Mouse (Mus musculus) right cerebral cortex, postnatal 10 days (tissue): ENCODE results near the gene Tns2.
"Not testable (repeated sequence)": the region's sequence is repeated elsewhere in the genome, so short reads cannot be mapped to it uniquely, and the experiment has no call there.

ENCODE experiments used
- DNase-seq, 2 experiments: peaks; one replicate each; pipeline ENCODE4 v3.0.0; 2021; ENCODE audit warnings: low spot score in 2 of 2

The Tns2 gene

DNA sequence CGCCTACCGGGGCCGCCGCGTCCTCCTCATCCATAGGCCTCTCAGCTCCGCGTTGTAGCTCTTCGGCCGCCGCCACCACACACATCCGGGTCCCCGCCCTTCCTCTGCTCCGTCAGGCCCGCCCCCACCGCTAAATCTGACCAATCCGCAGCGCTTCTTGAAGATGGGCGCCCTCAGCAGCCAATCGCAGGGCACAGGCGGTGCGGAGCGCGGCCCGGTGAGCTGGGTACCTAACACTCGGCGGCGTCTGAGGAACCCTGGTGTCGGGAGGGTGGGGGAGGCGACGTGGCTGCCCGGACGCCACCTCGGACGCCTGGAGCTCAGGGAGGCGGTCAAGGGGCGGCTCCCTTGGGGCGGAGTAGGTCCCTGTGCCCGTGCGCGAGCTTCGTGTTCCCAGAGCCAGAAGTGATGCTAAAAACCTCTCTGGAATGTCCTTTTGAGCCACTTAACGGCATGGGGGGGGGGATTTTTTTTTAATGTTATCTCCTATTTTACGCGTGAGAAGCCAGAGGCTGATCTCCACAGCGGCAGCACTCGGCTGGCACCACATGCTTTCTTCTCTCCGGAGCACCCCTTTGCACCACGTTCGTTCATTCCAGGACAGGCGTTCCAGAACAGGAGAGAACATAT, 36.0 kb downstream of the Tns2 start, which contains the start of gene Spryd3:
TSS of gene Spryd3 (minus strand) at position 106 of the 630 bp plus-strand sequence.
- peak; percentile 97 to 98 for DNase-seq

DNA sequence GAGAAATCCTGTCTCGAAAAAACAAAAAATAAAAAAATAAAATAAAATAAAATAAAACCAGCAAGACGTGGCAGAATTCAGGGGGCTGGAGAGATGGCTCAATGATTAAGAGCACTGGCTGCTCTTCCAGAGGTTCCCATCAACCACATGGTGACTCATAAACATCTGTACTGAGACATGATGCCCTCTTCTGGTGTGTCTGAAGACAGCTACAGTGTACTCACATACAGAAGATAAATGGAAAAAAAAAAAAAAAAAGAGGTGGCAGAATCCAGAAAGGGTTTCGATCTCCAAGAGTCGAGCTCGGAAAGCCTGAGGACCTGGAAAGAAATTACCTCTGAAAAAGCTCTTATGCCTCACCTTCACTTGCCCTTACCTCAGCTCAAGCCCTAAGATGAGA, 40.9 kb downstream of the Tns2 start:
- DNase-seq = no peak

DNA sequence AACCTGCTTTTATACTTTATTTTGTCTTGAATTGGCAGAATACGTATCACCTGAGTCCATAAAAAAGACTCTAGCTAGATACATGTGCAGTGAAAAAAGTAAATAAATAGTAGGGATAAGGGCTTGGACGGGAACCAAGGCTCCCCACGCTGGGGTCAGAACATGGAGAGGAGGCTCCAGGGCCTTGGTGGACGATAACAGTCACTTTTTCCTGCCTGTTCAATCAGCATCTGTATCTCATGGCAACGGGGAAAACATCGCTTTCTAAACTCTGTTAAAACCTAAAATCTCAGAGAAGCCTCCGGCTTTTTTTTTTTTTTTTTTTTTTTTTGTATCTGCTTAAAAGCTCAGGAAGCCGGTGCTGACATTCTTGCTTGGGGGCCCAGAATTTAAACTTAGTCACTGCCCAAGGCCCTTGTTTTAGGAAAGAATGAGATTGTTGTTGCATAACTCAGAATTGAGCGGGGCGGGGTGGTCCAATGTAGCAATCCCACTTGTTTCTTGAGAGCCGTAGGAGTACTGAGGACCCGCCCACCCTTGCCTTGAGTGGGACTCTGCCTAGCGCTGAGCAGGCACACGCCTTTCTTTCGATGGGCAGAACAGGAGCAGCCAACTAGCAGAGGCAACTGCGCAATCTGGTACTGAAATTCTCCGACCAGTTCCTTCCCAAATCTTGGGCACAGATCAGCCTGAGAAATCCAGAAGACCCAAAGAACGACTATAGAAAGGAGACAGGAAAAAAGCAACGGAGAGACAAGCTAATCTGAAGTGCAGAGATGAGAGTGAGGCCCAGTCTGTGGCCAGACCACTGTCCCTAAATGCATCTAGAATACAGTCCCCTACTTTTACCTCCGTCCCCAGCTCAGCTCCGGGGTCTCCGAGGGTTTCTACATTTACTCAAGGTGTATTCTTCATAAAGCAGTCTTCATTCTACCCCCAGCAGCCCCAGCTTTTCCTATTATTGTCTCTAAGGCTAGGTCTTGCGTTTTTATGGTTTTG, 43.0 kb downstream of the Tns2 start:
- DNase-seq = no peak

DNA sequence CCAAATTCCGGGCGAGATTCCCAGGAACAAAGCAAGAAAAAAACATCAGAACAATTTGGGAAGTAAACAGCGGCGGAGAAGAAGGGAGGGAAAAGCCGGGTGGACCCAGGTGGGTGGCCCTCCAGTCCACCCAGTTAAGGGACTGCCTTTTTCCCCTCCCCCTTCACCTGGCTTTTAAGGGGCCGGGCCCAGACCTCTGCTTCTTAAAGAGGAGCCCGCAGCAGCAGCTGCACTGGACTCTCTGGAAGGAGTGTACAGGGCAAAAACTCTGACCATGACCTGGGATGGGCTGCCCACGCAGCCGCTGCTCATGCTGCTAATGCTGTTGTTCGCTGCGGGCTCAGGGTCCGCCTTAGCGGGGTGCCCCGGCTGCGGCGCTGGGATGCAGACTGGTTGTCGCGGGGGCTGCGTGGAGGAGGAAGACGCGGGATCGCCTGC, 44.1 kb downstream of the Tns2 start, which contains the start of gene Igfbp6:
TSS of gene Igfbp6 (plus strand) at position 89 of the 438 bp plus-strand sequence.
- no peak for DNase-seq

DNA sequence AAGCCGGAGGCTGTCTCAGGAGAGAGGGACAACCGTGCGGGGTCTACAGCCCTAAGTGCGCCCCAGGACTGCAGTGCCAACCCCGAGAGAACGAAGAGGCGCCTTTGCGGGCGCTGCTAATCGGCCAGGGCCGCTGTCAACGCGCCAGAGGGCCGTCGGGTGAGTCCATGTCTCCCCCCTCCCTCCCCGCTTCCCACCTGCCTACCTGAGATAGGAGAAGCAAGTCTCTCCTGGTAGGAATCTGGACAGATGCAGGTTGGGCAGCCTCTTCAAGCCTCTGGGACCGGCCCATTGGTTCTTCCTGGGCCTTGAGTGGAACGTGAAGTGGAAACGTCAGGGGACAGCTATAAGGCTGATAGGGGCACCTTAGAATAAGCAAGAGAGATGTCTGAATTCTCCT, 44.5 kb downstream of the Tns2 start:
- no peak for DNase-seq

DNA sequence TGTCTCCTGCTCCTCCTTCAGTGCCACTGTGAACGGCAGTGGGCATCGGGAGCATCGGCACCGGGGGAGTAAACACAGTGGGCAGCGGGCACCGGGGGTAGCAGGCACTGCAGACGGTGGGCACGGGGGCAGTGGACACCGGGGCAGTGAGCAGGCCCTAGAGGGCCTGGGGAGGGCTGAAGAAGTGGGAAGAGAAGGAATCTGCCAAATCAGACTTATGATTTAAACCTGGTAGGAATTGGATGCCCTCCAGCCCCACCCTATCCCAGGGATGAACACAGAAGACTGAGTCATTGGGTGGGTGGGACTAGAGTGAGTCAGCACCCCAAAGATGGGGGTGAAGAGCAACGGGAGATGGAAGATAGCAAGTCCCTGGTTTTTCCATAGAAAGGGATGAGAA, 45.1 kb downstream of the Tns2 start:
- DNase-seq = no peak

DNA sequence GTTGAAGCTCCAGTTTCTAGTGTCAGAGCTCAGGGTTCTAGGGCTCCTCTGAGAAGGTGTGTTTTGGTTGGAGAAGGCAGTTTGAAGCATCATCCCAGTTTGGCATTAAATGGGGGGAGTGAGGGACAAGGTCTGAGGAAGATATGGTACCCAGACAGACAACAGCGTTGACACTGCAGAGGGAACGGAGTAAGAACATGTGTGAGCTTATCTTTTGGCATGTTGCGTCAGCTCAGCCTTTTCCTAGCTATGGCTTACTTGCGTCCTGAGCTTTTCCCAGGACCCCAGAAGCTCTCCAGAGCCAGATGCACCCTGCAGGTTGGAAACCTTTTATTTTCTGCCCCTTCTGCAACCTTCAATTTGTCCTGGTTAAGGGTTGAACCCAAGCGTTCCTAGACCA, 45.9 kb downstream of the Tns2 start:
- DNase-seq = no peak

DNA sequence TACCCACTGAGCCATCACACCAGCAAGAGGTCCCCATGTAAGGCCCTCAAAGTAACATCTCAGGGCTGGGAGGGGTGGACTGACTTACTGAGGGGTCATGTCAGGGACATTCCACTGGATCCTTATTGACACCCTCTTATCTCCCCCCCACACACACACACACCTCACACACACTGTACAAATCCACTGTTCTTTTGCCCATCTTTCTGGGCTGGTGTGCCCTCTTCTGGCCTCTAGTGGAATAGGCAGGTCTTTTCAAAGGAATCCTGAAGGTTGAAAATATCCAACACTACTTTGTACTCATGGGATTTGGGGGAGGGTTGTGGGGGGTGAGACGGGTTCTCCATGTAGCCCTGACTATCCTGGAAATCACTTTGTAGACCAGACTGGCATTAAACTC, 46.7 kb downstream of the Tns2 start:
- DNase-seq = peak in 1 of 2 experiments; percentile 57

DNA sequence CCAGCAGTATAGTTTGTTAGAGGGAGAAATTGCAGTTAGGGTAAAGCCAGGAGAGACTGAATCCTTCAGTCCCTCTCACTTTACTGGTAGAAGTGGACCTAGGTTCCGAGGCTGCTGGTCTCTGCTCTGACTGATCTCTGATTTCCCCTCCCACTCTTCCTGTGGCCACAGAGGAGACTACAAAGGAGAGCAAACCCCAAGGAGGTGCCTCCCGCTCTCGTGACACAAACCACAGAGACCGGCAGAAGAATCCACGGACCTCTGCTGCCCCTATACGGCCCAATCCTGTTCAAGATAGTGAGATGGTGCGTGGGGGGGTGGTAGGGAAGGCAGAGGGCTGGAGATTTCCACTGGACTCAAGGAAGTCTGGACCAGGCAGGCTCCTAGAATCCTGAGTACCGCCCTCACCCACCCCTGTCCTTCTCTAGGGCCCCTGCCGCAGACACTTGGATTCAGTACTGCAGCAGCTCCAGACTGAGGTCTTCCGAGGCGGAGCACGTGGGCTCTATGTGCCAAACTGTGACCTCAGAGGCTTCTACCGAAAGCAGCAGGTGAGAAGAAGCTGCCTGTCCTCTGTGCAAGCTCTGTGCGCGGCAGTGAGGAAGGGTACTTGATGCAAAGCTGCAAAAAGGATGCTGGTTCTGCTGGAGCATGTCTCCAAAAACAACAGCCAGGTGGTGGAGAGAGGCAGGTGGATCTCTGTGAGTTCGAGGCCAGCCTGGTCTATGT, 47.6 kb downstream of the Tns2 start:
- no peak for DNase-seq

DNA sequence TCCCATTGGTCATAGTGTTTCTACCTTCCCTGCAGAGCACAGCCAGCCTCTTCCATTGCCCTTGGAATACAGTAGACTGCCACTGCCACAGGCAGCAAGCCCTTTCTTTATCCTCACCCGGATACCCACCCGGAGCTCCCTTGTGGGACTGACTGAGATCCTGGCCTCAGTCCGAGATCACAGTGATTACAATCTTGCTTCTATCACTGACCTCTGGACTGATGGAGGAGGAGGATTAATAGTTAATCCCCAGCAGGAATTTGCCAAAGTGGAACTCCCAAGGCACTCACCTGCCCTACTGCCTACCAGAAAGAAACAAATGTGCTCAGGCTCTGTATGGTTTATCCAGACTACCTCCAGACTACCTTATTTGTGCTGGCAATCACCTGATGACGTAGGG, 49.3 kb downstream of the Tns2 start:
- no peak for DNase-seq

DNA sequence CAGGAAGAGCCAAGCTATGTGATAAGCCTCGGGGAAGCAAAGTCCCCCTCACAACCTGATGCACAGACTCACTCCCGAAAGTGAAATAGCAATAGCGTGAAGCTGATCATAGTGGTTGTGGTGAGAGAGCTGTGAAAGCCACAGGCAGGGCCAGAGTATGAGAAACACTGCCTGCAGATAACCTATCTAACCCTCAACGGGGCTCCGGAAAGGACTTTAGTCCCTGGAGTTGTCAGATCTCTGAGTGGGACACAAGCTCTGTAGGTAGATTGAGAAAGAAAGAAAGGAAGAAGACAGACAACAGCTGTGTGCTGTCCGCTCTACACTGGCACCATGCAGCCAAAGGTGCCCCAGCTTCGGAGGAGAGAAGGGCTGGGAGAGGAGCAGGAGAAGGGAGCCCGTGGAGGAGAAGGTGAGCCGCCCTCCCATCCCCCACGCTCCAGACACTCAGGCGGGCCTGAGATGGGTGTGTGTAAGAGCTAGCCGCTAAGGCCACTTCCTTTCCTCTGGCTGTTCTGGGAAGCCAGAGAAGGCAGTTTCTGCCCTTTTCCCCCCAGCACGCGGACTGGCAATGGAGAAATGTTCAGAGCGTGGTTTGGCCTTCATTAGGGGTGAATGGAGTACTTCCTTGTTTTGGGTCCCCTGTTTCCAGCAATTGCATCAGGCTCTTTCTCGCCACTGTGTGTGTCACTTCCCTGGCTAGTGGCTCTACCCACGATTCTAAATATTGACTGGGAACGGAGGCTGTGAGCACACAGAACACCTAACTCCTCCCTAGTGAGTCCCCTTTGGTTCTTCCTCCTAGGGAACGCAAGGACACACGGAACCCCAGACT, 50.3 kb downstream of the Tns2 start, which contains the start of gene Soat2:
TSS of gene Soat2 (plus strand) at position 226 of the 835 bp plus-strand sequence.
- DNase-seq = no peak

DNA sequence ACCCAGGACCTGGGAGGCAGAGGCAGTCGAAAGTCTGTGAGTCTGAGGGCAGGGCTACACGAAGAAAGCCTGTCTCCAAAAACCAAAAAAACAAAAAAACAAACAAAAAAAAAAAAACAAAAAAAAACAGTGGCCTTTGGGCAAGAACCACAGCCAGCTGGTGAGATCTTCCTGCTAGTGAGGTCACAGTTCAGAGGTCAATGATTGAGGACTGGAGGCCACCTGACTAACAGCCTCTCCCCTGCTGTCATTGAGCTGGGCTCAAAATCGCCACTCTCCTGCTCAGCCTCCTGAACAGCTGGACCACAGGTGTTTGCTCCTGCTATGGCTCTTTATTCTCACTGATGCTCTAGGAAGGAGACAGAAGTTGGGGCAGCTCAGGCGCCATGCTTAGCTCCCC, 52.4 kb downstream of the Tns2 start:
- no peak for DNase-seq

DNA sequence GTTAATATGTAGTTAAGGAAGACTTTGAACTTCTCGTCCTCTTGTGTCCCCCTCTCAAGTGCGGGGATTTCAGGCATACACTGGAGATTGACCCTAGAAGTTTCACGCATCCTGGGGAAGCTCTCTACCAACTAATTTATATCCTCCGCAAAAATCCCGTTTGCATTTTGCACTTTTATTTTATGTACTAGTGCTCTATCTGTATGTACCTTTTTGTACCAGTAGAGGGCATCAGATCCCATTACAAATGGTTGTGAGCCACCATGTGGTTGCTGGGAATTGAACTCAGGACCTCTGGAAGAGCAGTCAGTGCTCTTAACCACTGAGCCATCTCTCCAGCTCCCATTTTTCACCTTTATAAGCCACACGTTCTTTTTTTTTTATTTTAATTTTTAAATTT, 54.8 kb downstream of the Tns2 start:
- DNase-seq = not testable (repeated sequence)

DNA sequence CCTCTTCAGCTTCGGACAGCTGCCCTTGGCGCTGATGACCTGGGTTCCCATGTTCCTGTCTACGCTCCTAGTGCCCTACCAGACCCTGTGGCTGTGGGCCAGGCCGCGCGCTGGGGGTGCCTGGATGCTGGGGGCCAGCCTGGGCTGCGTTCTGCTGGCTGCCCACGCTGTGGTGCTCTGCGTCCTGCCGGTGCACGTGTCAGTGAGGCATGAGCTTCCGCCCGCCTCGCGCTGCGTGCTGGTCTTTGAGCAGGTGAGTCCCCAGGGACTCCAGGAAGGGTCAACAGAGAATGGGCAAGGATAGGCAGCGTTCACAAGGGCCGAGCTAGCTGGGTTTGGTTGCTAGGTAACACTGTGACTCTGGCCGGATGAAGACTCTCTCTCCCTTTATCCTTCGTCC, 56.6 kb downstream of the Tns2 start:
- DNase-seq = no peak

DNA sequence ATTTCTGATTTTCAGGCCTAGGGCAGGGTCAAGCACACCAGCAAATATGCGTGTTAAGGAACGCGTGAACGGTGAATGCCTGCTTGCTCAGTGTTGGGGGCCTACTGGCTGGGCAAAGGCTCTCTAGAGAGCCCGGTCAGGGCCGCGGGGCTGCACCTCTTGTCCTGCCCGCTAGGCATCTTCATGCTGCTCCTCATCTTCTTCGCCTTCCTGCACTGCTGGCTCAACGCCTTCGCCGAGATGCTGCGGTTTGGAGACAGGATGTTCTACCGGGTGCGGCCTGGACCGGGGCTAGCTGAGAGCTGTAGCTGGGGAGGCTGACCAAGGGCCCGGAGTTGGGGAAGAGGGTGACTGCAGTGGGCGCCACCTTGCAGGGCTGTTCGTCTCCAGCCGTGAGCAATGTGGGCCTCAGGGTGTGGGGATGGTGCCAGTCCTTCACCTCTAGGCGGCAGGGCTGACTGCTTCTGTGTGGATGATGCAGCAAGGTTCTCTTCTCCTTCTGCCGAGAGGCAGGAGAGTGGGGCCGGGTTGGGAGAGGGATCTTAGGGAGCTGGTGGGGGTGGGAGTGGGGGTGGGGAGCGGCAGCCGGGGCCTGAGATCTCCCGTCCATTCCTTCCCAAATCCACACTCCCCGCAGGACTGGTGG, 60.3 kb downstream of the Tns2 start:
- no peak for DNase-seq

DNA sequence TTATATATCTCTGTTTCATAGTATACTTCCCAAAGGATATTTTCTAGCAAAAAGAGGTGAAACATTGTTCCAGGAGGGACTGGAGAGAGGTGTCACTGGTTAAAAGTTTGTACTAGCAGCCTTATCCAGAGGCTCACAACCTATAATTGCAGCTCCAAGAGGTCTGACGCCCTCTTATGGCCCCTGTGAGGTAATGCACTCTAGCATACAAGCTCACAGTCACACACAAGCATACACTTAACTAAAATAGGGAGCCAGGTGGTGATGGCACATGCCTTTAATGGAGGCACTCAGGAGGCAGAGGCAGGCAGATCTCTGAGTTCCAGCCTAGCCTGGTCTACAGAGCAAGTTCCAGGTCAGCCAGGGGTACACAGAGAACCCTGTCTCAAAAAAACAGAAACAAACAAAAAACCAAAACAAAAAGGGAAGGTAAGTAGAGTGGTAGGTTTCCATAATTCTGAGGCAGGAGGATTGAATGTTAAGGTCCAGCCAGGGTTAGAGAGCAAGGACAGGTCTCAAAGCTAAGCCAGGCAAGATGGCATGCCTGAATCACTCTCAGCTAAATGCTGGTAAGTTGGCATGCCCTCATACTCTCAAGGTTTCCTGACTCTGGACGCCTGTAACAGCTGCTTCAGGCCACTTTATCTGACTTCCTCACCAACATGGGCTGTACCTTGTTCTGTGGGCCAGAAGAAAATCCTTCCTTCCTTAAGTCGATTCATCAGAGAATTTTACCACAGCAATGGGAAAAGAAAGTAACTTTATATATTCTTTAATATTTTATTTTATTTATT, 63.9 kb downstream of the Tns2 start:
- no peak for DNase-seq

DNA sequence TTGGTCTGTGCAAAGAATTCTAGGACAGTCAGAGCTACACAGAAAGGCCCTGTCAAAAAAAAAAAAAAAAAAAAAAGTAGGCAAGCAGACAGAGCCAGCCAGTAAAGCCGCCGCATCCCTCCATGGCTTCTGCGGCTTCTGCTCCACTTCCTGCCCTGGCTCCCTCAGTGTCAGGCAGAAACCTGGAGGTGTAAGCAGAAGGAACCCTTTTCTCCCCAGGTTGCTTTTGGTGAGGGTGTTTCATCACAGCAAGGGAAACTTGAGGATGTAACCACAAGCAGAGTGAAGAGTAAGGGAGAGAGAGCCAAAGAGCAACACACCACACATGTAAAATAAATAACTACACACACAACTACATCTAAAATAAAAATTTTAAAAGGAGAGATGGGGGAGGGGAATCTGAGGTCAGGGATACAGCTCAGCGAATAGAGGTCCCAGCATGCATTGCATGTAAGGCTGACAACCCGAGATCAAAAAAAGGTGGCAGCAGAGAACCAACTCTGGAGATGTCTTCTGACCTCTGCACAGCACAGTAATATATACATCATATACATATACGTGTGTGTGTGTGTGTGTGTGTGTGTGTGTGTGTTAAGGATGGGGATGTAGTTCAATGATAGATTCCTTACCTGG, 65.4 kb downstream of the Tns2 start:
- DNase-seq = no peak
